In genomic region chr15:27810262-27810661, GRCm38 (mm10) we compare ENCODE assay signal across 10 mouse cellular contexts.
DNase-seq lines count a peak whose midpoint lies in the region; ATAC-seq and TF ChIP-seq lines count a peak whose summit lies in the region.
"Had no signal": no experiment of that assay in that cellular context is flagged by ENCODE, and none has a peak within 500 bp of the region (broad histone marks: within the 10 kb centered on the region; RNA-seq: fewer than 3 reads in every experiment).

No protein-coding gene starts in this region.

- DNase-seq in heart, postnatal 36 days, result no peak
- DNase-seq in lung, embryonic 14.5 days, result peak; percentile 71
- no peak for DNase-seq in lung, postnatal 14 days
- DNase-seq in forebrain, embryonic 11.5 days (ENCODE audit: low spot score), result peak; percentile 49
- DNase-seq in mesoderm, embryonic 11.5 days (ENCODE audit: low read depth, low spot score), result peak; percentile 62
- DNase-seq in urinary bladder, postnatal 25 days (ENCODE audit: low spot score), result no peak
- DNase-seq in MN1 (ENCODE audit: low spot score), result no peak
- DNase-seq: thymus, adult 2 months had no signal

- TF ChIP-seq CTCF in lung, embryonic 14.5 days (IDR thresholded peaks at IDR 0.05; ENCODE audit: low read depth), result no peak

- no peak overlapping the region for H3K4me2 ChIP-seq in heart, embryonic 12.5 days
- H3K4me2 ChIP-seq in lung, embryonic 14.5 days, result no peak overlapping the region
- no peak overlapping the region for H3K4me2 ChIP-seq in forebrain, embryonic 11.5 days (ENCODE audit: low read depth, low read length, severe bottlenecking)

- peaks cover 49% of the 10 kb centered on the region for H3K4me1 ChIP-seq in heart, embryonic 12.5 days (replicated peaks)
- peaks cover 18% of the 10 kb centered on the region for H3K4me1 ChIP-seq in lung, embryonic 14.5 days (ENCODE audit: insufficient read depth)
- peaks cover 4% of the 10 kb centered on the region; the same call in 1 of the 2 replicates for H3K4me1 ChIP-seq in forebrain, embryonic 11.5 days (replicated peaks; ENCODE audit: control insufficient read depth, insufficient read depth, low read length)

- WGBS in heart, embryonic 12.5 days, result 26% methylated on average over 7 of the region's 7 CpGs
- 20% methylated on average over 7 of the region's 7 CpGs for WGBS in lung, embryonic 14.5 days
- 72% methylated on average over 7 of the region's 7 CpGs for WGBS in forebrain, embryonic 11.5 days

- H3K4me3 ChIP-seq in heart, embryonic 12.5 days, result no peak overlapping the region
- H3K4me3 ChIP-seq in lung, embryonic 14.5 days (ENCODE audit: low read depth, low read length), result no peak overlapping the region
- no peak overlapping the region for H3K4me3 ChIP-seq in forebrain, embryonic 11.5 days (ENCODE audit: low read depth, low read length)

- no peak for ATAC-seq in heart, embryonic 12.5 days (ENCODE audit: insufficient number of reproducible peaks, low FRiP score)
- peak; percentile 12 for ATAC-seq in lung, embryonic 14.5 days (ENCODE audit: insufficient read depth)
- ATAC-seq in forebrain, embryonic 11.5 days (replicated peaks; ENCODE audit: low FRiP score), result no peak
- ATAC-seq: CD4-positive, CD25-positive, alpha-beta regulatory T cell, adult 4 months had no signal

- H3K36me3 ChIP-seq in heart, embryonic 12.5 days, result peaks cover 46% of the 10 kb centered on the region
- peaks cover 33% of the 10 kb centered on the region for H3K36me3 ChIP-seq in lung, embryonic 14.5 days (ENCODE audit: insufficient read depth)
- H3K36me3 ChIP-seq in forebrain, embryonic 11.5 days (ENCODE audit: control insufficient read depth, insufficient read depth, low read length), result peaks cover 10% of the 10 kb centered on the region; the same call in 1 of the 2 replicates

- no peak overlapping the region for H3K9ac ChIP-seq in heart, embryonic 12.5 days
- H3K9ac ChIP-seq in lung, embryonic 14.5 days, result no peak overlapping the region
- H3K9ac ChIP-seq in forebrain, embryonic 11.5 days (ENCODE audit: low read length), result no peak overlapping the region

- intact Hi-C loops in heart, postnatal 36 days (cut with DNase I), result no loop called here

- H3K27me3 ChIP-seq in heart, embryonic 12.5 days (replicated peaks), result no peaks in the 10 kb centered on the region
- H3K27me3 ChIP-seq in lung, embryonic 14.5 days (ENCODE audit: insufficient read depth, low read length), result no peaks in the 10 kb centered on the region
- H3K27me3 ChIP-seq in forebrain, embryonic 11.5 days (ENCODE audit: control insufficient read depth, insufficient read depth, low read length), result no peaks in the 10 kb centered on the region

- H3K27ac ChIP-seq in heart, embryonic 12.5 days (ENCODE audit: poor library complexity, severe bottlenecking), result peak overlapping the region; percentile 50
- peak overlapping the region; percentile 3 for H3K27ac ChIP-seq in lung, embryonic 14.5 days (ENCODE audit: low read depth)
- peak overlapping the region; percentile 54; the same call in 1 of the 2 replicates for H3K27ac ChIP-seq in forebrain, embryonic 11.5 days (ENCODE audit: low read depth, low read length)

- no peaks in the 10 kb centered on the region for H3K9me3 ChIP-seq in heart, embryonic 12.5 days (replicated peaks)
- no peaks in the 10 kb centered on the region for H3K9me3 ChIP-seq in lung, embryonic 14.5 days (ENCODE audit: low read depth, low read length)
- no peaks in the 10 kb centered on the region for H3K9me3 ChIP-seq in forebrain, embryonic 11.5 days (ENCODE audit: control insufficient read depth, low read length)

Comparison
In these comparisons a context has a peak if more than half of its experiments do, and no peak if none do; other contexts are left out.
1. DNase-seq: peak in lung, embryonic 14.5 days (single experiment), forebrain, embryonic 11.5 days (single experiment) and mesoderm, embryonic 11.5 days (single experiment); none in heart, postnatal 36 days (0 of 2), lung, postnatal 14 days (single experiment), urinary bladder, postnatal 25 days (single experiment) and MN1 (single experiment).
2. H3K27ac ChIP-seq: peak in every context shown above with its lines; median percentile 54 in forebrain, embryonic 11.5 days; 50 in heart, embryonic 12.5 days; 3 in lung, embryonic 14.5 days.